Mouse (Mus musculus) testis, adult 2 months (tissue): ENCODE measurements around the gene Hyal1.

Experiments
- CTCF ChIP-seq: fragments of 200-500 bp; IDR thresholded peaks from 2 replicates; pipeline ENCODE4 v1.5.1; 2012; ENCODE audit warnings: low read depth, mild to moderate bottlenecking, inconsistent platforms, low read length, moderate library complexity; ENCODE audit not compliant: control insufficient read depth, insufficient read depth, insufficient replicate concordance
- POLR2A ChIP-seq: fragments of 200-500 bp; IDR thresholded peaks from 2 replicates; pipeline ENCODE4 v1.6.1; 2012; ENCODE audit warnings: low read depth, mild to moderate bottlenecking, inconsistent platforms, low read length, moderate library complexity; ENCODE audit not compliant: control insufficient read depth

- TF ChIP-seq CTCF, result no peak
- no peak for TF ChIP-seq POLR2A
Observed at GRCm38 (mm10) chr9:107620954-107621353, 44.2 kb downstream of the Hyal1 start.
